Mouse (Mus musculus): ENCODE results near the gene Zfp867.

The Zfp867 gene

GRCm38 (mm10) chr11:59472326-59472677 is at the start of gene Zfp867:
Zfp867 (minus strand) TSS chr11:59472474.
- DNase-seq (ENCODE audit: low spot score) = peak; percentile 84

GRCm38 (mm10) chr11:59519741-59520495 is 47.6 kb upstream of the Zfp867 start:
- no peak for DNase-seq (ENCODE audit: low spot score)

- no peak for DNase-seq (ENCODE audit: low spot score)
Measured at GRCm38 (mm10) chr11:59518226-59518625, 46.0 kb upstream of the Zfp867 start.

- no peak for DNase-seq (ENCODE audit: low spot score)
Measured at GRCm38 (mm10) chr11:59517441-59517840, 45.2 kb upstream of the Zfp867 start.

GRCm38 (mm10) chr11:59514789-59515188 is 42.5 kb upstream of the Zfp867 start:
- no peak for DNase-seq (ENCODE audit: low spot score)

- no peak for DNase-seq (ENCODE audit: low spot score)
Measured at GRCm38 (mm10) chr11:59514381-59514780, 42.1 kb upstream of the Zfp867 start.

GRCm38 (mm10) chr11:59513556-59513955 is 41.3 kb upstream of the Zfp867 start:
- no peak for DNase-seq (ENCODE audit: low spot score)

GRCm38 (mm10) chr11:59512733-59513132 is 40.5 kb upstream of the Zfp867 start:
- no peak for DNase-seq (ENCODE audit: low spot score)

GRCm38 (mm10) chr11:59511558-59511957 is 39.3 kb upstream of the Zfp867 start:
- no peak for DNase-seq (ENCODE audit: low spot score)

GRCm38 (mm10) chr11:59506713-59507074 is 34.4 kb upstream of the Zfp867 start:
- no peak for DNase-seq (ENCODE audit: low spot score)

- DNase-seq (ENCODE audit: low spot score) = peak; percentile 36
Measured at GRCm38 (mm10) chr11:59505839-59506712, 33.8 kb upstream of the Zfp867 start.

- peak; percentile 51 for DNase-seq (ENCODE audit: low spot score)
Measured at GRCm38 (mm10) chr11:59505351-59505838, 33.1 kb upstream of the Zfp867 start.

- DNase-seq (ENCODE audit: low spot score) = no peak
Measured at GRCm38 (mm10) chr11:59501978-59502700, 29.9 kb upstream of the Zfp867 start.

- no peak for DNase-seq (ENCODE audit: low spot score)
Measured at GRCm38 (mm10) chr11:59497747-59498146, 25.5 kb upstream of the Zfp867 start.

GRCm38 (mm10) chr11:59496672-59497310 is 24.5 kb upstream of the Zfp867 start:
- no peak for DNase-seq (ENCODE audit: low spot score)

GRCm38 (mm10) chr11:59486222-59486621 is 13.9 kb upstream of the Zfp867 start:
- no peak for DNase-seq (ENCODE audit: low spot score)

- DNase-seq (ENCODE audit: low spot score) = no peak
Measured at GRCm38 (mm10) chr11:59485641-59486040, 13.4 kb upstream of the Zfp867 start.

- DNase-seq (ENCODE audit: low spot score) = peak; percentile 52
Measured at GRCm38 (mm10) chr11:59483212-59483611, 10.9 kb upstream of the Zfp867 start.

- DNase-seq (ENCODE audit: low spot score) = no peak
Measured at GRCm38 (mm10) chr11:59477240-59477639, 5.0 kb upstream of the Zfp867 start.

GRCm38 (mm10) chr11:59471413-59472325 is 605 bp downstream of the Zfp867 start:
- no peak for DNase-seq (ENCODE audit: low spot score)

GRCm38 (mm10) chr11:59460459-59460858 is 11.8 kb downstream of the Zfp867 start:
- DNase-seq (ENCODE audit: low spot score) = no peak

All from c-Kit-positive CD71-positive TER-119-positive erythroid progenitor cells, embryonic 14.5 days (primary cell).